Mouse (Mus musculus): ENCODE results near the gene Aurkaip1.
"Not testable (repeated sequence)": the region's sequence is repeated elsewhere in the genome, so short reads cannot be mapped to it uniquely, and the experiment has no call there.

Aurkaip1 gene

GRCm38 (mm10) chr4:155831205-155831766, at the start of gene Aurkaip1:
Gene Aurkaip1, plus strand, starts transcription at chr4:155831272.
- peak; percentile 93 for DNase-seq (ENCODE audit: low read depth, low spot score)

DNA sequence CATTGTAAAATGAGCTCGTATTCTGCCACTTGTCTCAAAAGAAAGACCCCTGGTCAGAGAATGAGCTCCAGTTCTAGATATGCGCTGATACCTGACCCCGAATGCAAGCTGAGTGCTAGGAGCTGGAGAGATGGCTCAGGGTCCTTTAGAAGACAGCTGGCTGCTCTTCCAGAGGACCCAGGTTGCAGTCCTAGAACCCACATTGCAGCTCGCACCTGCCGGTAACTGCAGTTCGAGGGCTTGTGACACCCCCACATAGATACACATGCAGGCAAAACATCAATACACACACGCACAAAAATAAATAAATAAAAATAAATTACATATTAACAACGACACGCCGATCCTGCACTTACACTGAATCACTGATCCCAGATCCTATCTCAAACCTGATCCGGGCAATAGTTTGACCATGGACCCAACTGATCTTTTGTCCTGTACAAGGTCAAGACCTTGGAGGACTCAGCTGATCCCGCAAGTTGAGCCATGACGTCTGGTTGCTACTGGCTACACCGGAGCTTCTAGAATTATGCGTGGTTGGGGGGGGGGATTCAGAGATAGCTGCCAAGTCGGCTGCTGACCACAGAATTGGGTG, 47.5 kb upstream of the Aurkaip1 start:
- no peak for DNase-seq (ENCODE audit: low read depth, low spot score)

GRCm38 (mm10) chr4:155784081-155784701, 46.9 kb upstream of the Aurkaip1 start:
- peak; percentile 69 for DNase-seq (ENCODE audit: low read depth, low spot score)

GRCm38 (mm10) chr4:155785246-155785645, 45.8 kb upstream of the Aurkaip1 start:
- no peak for DNase-seq (ENCODE audit: low read depth, low spot score)

GRCm38 (mm10) chr4:155785819-155786218, 45.3 kb upstream of the Aurkaip1 start, which contains the start of gene Tmem88b:
Gene Tmem88b, minus strand, starts transcription at chr4:155785874.
- DNase-seq (ENCODE audit: low read depth, low spot score): no peak

GRCm38 (mm10) chr4:155788300-155788699, 42.8 kb upstream of the Aurkaip1 start:
- DNase-seq (ENCODE audit: low read depth, low spot score): no peak

- DNase-seq (ENCODE audit: low read depth, low spot score): not testable (repeated sequence)
Observed at GRCm38 (mm10) chr4:155788833-155789232, 42.2 kb upstream of the Aurkaip1 start.

GRCm38 (mm10) chr4:155790021-155790489, 41.0 kb upstream of the Aurkaip1 start, which contains the start of gene Ankrd65:
Gene Ankrd65, plus strand, starts transcription at chr4:155790439.
- no peak for DNase-seq (ENCODE audit: low read depth, low spot score)

DNA sequence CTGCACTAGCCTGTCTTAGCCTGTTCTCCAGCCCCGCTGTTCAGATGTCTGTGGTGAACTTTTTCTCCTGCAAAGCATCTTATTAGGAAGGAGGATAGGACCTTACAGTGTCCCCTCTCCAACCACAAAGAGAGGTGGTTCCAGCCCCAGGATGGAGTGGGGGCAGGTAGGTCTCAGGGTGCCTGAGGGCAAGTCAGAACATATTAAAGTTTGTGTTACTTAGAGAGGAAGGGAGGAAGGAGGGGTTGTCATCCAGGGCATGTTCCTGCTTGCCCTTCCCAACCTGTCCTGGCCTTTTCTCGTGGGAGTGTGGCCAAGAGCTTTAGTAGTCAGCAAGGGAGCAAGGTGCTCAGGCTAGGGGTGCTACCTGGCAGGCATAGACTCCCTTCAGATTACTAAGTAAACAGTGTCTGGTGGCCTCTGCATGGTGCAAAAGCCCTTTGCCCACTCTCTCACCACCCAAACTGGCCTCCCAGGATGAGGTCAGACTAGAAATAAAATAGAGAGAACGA, 40.4 kb upstream of the Aurkaip1 start:
- DNase-seq (ENCODE audit: low read depth, low spot score): no peak

DNA sequence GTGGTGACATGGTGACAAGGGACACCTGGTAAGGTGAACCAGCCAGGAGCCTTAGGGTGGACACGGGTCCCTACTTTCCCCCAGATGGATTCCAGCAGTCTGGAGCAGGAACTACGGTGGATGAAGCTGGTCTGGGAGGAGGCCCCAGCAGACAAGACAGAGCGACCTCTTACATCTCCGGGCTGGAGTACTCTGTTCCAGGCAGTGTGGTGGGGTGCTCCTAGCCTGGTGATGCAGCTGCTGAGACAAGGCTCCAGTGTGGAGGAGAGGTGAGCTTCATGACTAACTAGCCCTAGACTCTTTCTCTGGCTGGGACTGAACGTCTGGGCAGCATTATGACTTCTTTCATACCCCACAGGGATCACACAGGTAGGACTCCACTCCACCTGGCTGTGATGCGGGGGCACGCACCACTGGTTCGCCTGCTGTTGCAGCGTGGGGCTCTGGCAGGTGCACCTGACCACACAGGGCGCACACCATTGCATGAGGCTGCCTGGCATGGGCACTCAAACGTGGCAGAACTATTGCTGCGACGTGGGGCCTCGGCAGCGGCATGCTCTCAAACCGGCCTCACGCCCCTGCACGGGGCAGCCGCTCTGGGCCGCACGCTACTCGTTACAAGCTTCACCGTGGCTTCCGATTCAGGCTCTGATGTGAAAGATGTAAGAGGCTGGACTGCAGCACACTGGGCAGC, 39.7 kb upstream of the Aurkaip1 start:
- no peak for DNase-seq (ENCODE audit: low read depth, low spot score)

DNA sequence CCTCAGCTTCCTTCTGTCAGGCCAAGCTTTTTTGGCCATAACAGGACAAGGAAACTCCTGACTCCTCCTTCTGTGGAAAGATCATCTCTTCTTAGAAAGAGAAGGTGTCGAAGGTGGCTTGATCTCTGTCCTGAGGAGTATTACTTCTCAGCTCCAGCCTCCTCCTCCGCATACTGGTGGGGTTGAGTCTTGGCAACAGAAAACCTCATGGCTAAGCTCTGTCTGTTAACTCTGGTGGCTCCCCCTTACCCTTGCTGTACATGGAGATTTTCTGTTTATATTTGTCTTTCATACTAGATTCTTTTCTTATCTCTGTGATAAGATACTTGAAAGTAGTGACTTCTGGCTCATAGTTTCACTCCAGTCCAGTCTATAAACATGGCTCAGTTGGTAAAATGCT, 37.3 kb upstream of the Aurkaip1 start:
- no peak for DNase-seq (ENCODE audit: low read depth, low spot score)

DNA sequence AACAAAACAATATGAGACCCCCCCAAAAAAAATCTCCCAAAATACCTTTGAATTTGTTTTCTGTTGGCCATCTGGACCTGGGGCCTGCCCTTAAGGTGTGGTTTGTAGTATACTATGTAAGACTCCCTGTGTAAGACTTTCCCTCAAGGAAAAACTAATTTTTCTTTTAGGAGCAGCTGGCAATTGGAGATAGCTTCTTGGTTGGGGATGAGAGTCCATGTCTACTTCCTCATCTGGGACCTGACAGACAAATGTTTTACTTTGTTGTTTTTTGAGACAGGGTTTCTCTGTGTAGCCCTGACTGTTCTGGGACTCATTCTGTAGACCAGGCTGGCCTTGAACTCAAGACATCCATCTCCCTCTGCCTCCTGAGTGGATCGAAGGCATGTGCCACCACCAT, 29.0 kb upstream of the Aurkaip1 start:
- DNase-seq (ENCODE audit: low read depth, low spot score): no peak

DNA sequence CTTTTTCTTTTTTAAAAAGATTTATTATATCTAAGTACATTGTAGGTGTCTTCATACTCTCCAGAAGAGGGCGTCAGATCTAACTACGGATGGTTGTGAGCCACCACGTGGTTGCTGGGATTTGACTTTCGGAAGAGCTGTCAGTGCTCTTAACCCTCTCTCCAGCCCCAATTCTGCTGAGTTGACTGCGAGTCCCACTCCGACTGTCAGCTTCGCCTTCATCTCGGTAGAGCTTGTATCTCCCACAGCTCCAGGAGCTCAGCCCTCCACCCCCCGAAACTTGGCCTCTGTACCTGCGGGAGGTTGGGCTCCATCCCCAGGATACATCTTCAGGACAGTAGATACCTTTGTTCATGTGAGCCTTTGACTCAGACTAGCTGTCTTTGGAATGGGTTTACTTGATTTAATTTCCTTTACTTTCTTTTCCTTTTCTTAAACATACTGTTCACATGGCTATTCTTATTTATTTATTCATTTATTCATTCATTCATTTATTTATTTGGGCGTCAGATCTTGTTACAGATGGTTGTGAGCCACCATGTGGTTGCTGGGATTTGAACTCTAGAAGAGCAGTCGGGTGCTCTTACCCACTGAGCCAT, 28.2 kb upstream of the Aurkaip1 start, which contains the start of gene Mrpl20:
TSS of gene Mrpl20 (plus strand) at position 138 of the 599 bp plus-strand sequence.
- DNase-seq (ENCODE audit: low read depth, low spot score): no peak

DNA sequence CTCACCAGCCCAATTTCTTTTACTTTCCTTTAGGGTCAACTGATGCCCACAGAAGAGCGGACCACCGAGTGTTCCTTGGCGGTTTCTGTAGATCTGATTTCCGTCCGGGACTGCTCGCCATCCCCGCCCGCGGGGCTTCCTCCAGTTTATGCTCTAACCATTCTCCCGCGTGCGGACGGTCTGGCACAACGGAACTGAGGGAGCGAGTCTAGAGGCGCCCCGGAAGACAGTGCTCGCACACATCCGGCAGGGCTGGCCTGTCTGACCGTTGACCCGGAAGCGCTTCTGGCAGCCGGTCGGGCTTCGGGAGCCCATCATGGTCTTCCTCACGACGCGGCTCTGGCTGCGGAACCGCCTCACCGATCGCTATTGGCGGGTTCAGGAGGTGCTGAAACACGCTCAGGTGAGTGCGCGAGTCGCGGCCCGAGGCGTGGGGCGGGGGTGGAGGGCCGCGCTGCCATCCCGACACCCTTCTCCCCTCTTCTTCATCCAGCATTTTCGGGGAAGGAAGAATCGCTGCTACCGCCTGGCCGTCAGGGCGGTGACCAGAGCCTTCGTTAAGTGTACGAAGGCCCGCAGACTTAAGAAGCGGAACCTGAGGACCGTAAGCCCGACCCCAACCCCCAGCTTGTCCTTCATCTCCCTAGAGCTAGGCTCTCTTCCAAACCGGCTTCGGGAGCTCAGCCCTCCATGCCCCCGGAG, 27.6 kb upstream of the Aurkaip1 start:
- peak; percentile 91 for DNase-seq (ENCODE audit: low read depth, low spot score)

- DNase-seq (ENCODE audit: low read depth, low spot score): no peak
Observed at GRCm38 (mm10) chr4:155807841-155808240, 23.2 kb upstream of the Aurkaip1 start.

DNA sequence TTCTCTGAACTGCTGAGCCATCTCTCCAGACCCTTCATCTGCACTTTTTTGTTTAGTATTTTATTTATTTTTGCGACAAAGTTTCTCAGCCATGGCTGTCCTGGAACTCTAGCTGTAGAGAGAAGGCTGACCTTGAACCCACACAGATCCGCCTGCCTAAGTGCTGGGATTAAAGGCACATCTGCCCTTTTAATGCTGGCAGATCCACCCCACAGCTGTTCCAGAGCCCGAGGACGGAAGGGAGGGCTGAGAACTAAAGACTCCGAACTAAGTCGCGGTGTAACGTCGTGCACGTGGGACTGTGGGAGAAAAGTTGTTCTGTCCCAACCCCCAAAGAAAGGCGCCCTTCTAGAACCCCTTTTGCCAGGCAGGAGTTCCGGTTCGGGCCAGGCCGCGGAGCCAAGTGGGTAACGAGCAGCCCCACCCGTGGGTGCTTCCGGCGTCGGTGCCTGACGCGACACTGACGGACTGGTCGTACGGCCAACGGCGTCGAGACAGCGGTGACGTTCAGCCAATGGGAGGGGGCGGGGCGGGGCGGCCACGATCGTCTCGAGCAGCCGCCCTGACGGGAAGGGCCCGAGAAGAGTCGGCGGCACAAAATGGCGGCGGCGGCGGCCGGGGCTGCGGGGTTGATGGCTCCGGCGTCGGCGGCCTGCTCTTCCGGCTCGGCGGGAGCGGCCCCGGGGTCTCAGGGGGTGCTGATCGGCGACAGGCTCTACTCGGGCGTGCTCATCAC, 19.0 kb upstream of the Aurkaip1 start, which contains the start of gene Ccnl2:
TSS of gene Ccnl2 (plus strand) at position 561 of the 736 bp plus-strand sequence.
- peak; percentile 99 for DNase-seq (ENCODE audit: low read depth, low spot score)

- no peak for DNase-seq (ENCODE audit: low read depth, low spot score)
Observed at GRCm38 (mm10) chr4:155812665-155813181, 18.3 kb upstream of the Aurkaip1 start.

GRCm38 (mm10) chr4:155817533-155817932, 13.5 kb upstream of the Aurkaip1 start:
- no peak for DNase-seq (ENCODE audit: low read depth, low spot score)

DNA sequence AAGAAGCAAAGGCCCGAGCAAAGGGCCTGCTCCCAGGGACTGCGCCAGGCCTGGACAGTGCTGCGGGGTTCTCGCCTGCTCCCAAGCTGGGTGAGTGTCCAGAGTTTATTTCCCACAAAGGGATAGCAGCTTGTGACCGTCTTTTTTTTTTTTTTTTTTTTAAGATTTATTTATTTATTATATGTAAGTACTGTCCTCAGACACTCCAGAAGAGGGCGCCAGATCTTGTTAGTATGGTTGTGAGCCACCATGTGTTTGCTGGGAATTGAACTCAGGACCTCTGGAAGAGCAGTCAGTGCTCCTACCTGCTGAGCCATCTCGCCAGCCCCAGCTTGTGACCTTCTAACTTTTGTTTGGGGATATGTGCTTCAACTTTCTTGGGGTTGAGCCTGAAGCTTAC, 10.0 kb upstream of the Aurkaip1 start:
- DNase-seq (ENCODE audit: low read depth, low spot score): no peak

DNA sequence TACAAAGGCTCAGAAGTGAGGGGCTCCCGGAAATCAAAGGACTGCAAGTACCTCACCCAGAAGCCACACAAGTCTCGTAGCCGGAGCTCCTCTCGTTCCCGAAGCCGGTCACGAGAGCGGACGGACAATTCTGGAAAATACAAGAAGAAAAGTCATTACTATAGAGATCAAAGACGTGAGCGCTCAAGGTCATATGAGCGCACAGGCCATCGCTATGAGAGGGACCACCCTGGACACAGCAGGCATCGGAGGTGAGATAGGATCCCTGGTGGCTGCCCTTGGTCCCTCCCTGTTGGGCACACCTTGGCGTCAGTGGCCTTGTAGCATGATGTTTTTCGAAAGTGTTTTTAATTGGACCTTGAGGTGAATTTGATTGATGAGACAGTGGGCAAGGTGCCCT, 7.6 kb upstream of the Aurkaip1 start:
- no peak for DNase-seq (ENCODE audit: low read depth, low spot score)
